ENCODE assay signal across 21 mouse cellular contexts in the genomic region with DNA sequence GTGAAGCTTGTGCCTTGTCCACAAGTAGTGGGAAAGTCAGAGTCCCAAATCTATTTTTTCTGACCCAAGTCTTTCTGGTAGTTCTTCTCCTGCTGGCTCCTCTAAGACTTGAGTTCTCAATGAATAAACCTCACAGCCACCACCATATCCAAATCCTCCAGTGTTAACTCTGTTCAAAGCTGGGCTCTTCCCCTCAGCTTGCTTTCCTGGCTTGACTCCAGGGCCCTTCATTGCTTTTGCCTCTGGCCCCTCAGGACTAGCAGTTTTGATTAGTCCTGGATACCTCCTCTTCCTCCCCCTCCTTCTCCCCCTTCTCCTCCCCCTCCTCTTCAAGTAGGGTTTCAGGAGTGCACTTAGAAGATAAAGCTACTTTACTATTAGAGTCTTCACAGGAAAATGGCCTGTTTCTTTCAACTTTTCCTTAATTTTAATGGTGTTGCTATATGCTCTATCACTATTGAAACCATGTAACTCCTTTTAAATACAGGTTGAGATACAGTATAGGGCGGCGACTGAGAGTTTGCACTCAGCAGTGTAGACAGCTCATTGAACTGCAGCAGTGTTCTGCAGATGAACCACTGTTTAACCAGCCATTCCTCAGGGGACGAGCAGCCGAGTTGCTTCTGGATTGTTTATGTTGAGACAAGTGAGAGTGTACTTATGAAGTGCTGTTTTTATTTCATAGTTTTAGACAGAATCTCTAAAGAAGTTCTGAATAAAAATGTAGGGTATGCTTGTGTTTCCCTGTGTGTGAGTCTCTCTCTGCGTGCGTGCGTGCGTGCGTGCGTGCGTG. TPM values are rescaled to one million over a fixed set of nuclear protein-coding genes. Genes with fewer than 3 reads are reported as not detected.
"Had no signal": no experiment of that assay in that cellular context is flagged by ENCODE, and none has a peak within 500 bp of the region (broad histone marks: within the 10 kb centered on the region; RNA-seq: fewer than 3 reads in every experiment).

No protein-coding gene starts in this region.

- H3K9me3 ChIP-seq: kidney, embryonic 15.5 days; limb, embryonic 15.5 days; liver, embryonic 13.5 days; midbrain, embryonic 13.5 days; neural tube, embryonic 15.5 days had no signal

- H3K27ac ChIP-seq: kidney, embryonic 15.5 days; left cerebral cortex, adult 2 months; limb, embryonic 15.5 days; liver, embryonic 13.5 days; midbrain, embryonic 13.5 days; neural tube, embryonic 15.5 days had no signal

- H3K4me3 ChIP-seq: kidney, embryonic 15.5 days; left cerebral cortex, adult 2 months; limb, embryonic 15.5 days; liver, embryonic 13.5 days; midbrain, embryonic 13.5 days; myocyte; neural tube, embryonic 15.5 days had no signal

- DNase-seq: kidney, adult 2 months; liver, embryonic 13.5 days; right cerebral cortex, postnatal 4 days; spleen, adult 18-20 months; thymus, adult 18-20 months; thymus, postnatal 14 days had no signal

- H3K27me3 ChIP-seq: kidney, embryonic 15.5 days; limb, embryonic 15.5 days; liver, embryonic 13.5 days; midbrain, embryonic 13.5 days; neural tube, embryonic 15.5 days had no signal

- H3K4me1 ChIP-seq: kidney, embryonic 15.5 days; liver, embryonic 13.5 days; midbrain, embryonic 13.5 days had no signal

- H3K4me2 ChIP-seq: kidney, embryonic 15.5 days; limb, embryonic 15.5 days; liver, embryonic 13.5 days; midbrain, embryonic 13.5 days; neural tube, embryonic 15.5 days had no signal

- H3K36me3 ChIP-seq: kidney, embryonic 15.5 days; limb, embryonic 15.5 days; liver, embryonic 13.5 days; midbrain, embryonic 13.5 days; neural tube, embryonic 15.5 days had no signal

- H3K9ac ChIP-seq: kidney, embryonic 15.5 days; limb, embryonic 15.5 days; liver, embryonic 13.5 days; midbrain, embryonic 13.5 days; neural tube, embryonic 15.5 days had no signal

- ATAC-seq: midbrain, embryonic 13.5 days had no signal

RNA-seq across cellular contexts. Expression of a gene that starts 26.4 kb away (rescaled TPM):
- total RNA-seq: layer of hippocampus, adult 8-10 months; layer of hippocampus, postnatal 14 days; left cerebral cortex, adult 2 months; left cerebral cortex, postnatal 14 days; megakaryocyte-erythroid progenitor cell, adult 5-6 weeks had no signal
- polyA plus RNA-seq: intestine, embryonic 16.5 days; kidney, adult 2 months; kidney, embryonic 15.5 days; large intestine, adult 2 months; limb, embryonic 11.5 days; limb, embryonic 15.5 days; liver, embryonic 13.5 days; midbrain, embryonic 13.5 days; myocyte; neural tube, embryonic 11.5 days; neural tube, embryonic 15.5 days; stomach, embryonic 14.5 days had no signal
